Mouse (Mus musculus) myocyte (in vitro differentiated cells): ENCODE results near the gene Myo10. TPM values are rescaled to one million over a fixed set of nuclear protein-coding genes. Genes with fewer than 3 reads are reported as not detected.
A peak's percentile ranks its signal among the peaks of the same experiment; 100 is the strongest.
"Not testable (repeated sequence)": the region's sequence is repeated elsewhere in the genome, so short reads cannot be mapped to it uniquely, and the experiment has no call there.

Experiments
- H3K27me3 ChIP-seq: one replicate; pipeline ENCODE4 v1.6.1; 2011; ENCODE audit not compliant: control insufficient read depth, insufficient read depth, insufficient read length
- H3K36me3 ChIP-seq: one replicate; pipeline ENCODE4 v1.6.1; 2011; ENCODE audit not compliant: control insufficient read depth, insufficient read depth
- H3K4me2 ChIP-seq: one replicate; pipeline ENCODE4 v1.6.1; 2011; ENCODE audit warnings: low read depth, control low read depth
- H3K4me3 ChIP-seq: one replicate; pipeline ENCODE4 v1.5.1; 2011; ENCODE audit warnings: mild to moderate bottlenecking, control low read depth, moderate library complexity
- H3K79me2 ChIP-seq: one replicate; pipeline ENCODE4 v1.6.1; 2011; ENCODE audit not compliant: control insufficient read depth, insufficient read depth
- H3ac ChIP-seq: one replicate; pipeline ENCODE4 v1.6.1; 2011; ENCODE audit not compliant: control insufficient read depth, insufficient read length
- CEBPB ChIP-seq: IDR thresholded peaks from 2 replicates; pipeline ENCODE4 v1.6.1; 2011; ENCODE audit warnings: mild to moderate bottlenecking, moderate library complexity; ENCODE audit not compliant: poor library complexity, insufficient read depth, severe bottlenecking
- E2F4 ChIP-seq: IDR thresholded peaks from one replicate; pipeline ENCODE4 v1.6.1; 2011; ENCODE audit warnings: mild to moderate bottlenecking, control low read depth, moderate library complexity; ENCODE audit not compliant: insufficient read depth
- MAX ChIP-seq: IDR thresholded peaks from one replicate; pipeline ENCODE4 v1.6.1; 2011; ENCODE audit warnings: low read depth, mild to moderate bottlenecking, control low read depth
- MYOD1 ChIP-seq, 3 experiments: IDR thresholded peaks; one replicate each; pipeline ENCODE4 v1.6.1; 2011; ENCODE audit warnings: control low read depth in 2 of 3, low read depth in 2 of 3, mild to moderate bottlenecking in 2 of 3, moderate library complexity in 1 of 3; ENCODE audit not compliant: insufficient read length in 2 of 3, control insufficient read depth in 1 of 3
- MYOG ChIP-seq, 3 experiments: IDR thresholded peaks; one replicate each; pipeline ENCODE4 v1.6.1; 2011; ENCODE audit warnings: control low read depth in 2 of 3, low read depth in 2 of 3, mild to moderate bottlenecking in 2 of 3; ENCODE audit not compliant: insufficient read length in 2 of 3, control insufficient read depth in 1 of 3, insufficient read depth in 1 of 3
- POLR2A ChIP-seq: IDR thresholded peaks from one replicate; pipeline ENCODE4 v1.6.1; 2011; ENCODE audit warnings: low read depth, mild to moderate bottlenecking, control low read depth, moderate library complexity; ENCODE audit not compliant: insufficient read length
- POLR2AphosphoS2 ChIP-seq: IDR thresholded peaks from one replicate; pipeline ENCODE4 v1.6.1; 2011; ENCODE audit warnings: low read depth, control low read depth; ENCODE audit not compliant: insufficient read length
- REST ChIP-seq: IDR thresholded peaks from one replicate; pipeline ENCODE4 v1.6.1; 2011; ENCODE audit warnings: mild to moderate bottlenecking, control low read depth, moderate library complexity; ENCODE audit not compliant: insufficient read depth, insufficient read length
- SRF ChIP-seq: IDR thresholded peaks from one replicate; pipeline ENCODE4 v1.6.1; 2011; ENCODE audit warnings: low read depth; ENCODE audit not compliant: control insufficient read depth, insufficient read length
- TCF12 ChIP-seq: IDR thresholded peaks from one replicate; pipeline ENCODE4 v1.6.1; 2011; ENCODE audit warnings: mild to moderate bottlenecking, control low read depth; ENCODE audit not compliant: poor library complexity, insufficient read depth, severe bottlenecking
- TCF3 ChIP-seq: IDR thresholded peaks from one replicate; pipeline ENCODE4 v1.6.1; 2011; ENCODE audit warnings: low read depth, control low read depth; ENCODE audit not compliant: insufficient read length
- USF1 ChIP-seq: IDR thresholded peaks from one replicate; pipeline ENCODE4 v1.6.1; 2011; ENCODE audit warnings: low read depth, mild to moderate bottlenecking, control low read depth, moderate library complexity
- polyA plus RNA-seq: library from polyadenylated mRNA; unstranded; fragments of >200 nt; fragmentation: generic; extraction: Trizol; gene quantifications from one replicate; pipeline ENCODE4 v1.2.1, GENCODE M21; 2012; ENCODE audit warnings: missing spikeins

Gene Myo10
- polyA plus RNA-seq, 1 experiment, result 71.4 TPM

DNA sequence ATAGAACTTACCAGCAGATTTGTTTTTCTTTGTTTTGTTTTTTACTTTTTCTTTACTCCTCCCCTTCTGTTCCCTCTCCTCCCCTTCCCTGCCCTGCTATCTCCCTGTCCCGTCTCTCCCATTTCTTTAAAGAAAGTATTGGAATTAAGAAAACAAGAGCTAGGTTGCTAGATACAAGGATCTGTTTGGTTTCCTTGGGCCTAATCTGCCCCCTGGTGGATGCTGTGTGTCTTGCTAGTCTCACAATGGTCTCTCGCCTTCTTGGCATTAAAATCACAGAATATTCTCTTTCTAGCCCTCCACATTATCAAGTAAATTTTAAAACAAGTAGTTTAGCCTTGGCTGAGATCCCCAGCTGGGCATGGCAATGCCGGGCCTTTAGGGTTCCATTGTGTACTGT lies 94.7 kb downstream of the Myo10 start:
- no peak overlapping the region for H3ac ChIP-seq
- TF ChIP-seq MAX, result no peak
- no peak for TF ChIP-seq POLR2AphosphoS2
- no peak for TF ChIP-seq E2F4
- TF ChIP-seq SRF, result no peak
- no peak for TF ChIP-seq USF1
- H3K27me3 ChIP-seq, result no peaks in the 10 kb centered on the region
- no peak overlapping the region for H3K4me2 ChIP-seq
- H3K79me2 ChIP-seq, result peaks cover 48% of the 10 kb centered on the region
- H3K36me3 ChIP-seq, result peaks cover 34% of the 10 kb centered on the region
- no peak overlapping the region for H3K4me3 ChIP-seq

DNA sequence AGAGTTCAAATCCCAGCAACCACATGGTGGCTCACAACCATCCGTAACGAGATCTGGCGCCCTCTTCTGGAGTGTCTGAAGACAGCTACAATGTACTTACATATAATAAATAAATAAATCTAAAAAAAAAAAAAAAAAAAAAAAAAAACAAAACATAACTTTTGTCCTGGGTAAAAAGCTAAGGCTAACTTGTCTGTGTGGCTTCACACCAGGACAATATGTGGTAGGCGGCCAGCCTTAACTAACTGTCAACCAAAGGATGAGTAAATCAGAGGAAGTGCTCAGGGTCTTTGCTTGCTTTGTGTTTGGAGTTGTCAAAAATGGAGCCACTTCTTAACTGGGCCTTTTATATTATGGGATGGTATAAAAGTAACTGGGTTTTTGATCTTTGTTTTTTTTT lies 95.8 kb downstream of the Myo10 start:
- not testable (repeated sequence) for H3K4me2 ChIP-seq, H3ac ChIP-seq, H3K4me3 ChIP-seq, H3K27me3 ChIP-seq
- H3K36me3 ChIP-seq, result peaks cover 45% of the 10 kb centered on the region
- peaks cover 37% of the 10 kb centered on the region for H3K79me2 ChIP-seq

DNA sequence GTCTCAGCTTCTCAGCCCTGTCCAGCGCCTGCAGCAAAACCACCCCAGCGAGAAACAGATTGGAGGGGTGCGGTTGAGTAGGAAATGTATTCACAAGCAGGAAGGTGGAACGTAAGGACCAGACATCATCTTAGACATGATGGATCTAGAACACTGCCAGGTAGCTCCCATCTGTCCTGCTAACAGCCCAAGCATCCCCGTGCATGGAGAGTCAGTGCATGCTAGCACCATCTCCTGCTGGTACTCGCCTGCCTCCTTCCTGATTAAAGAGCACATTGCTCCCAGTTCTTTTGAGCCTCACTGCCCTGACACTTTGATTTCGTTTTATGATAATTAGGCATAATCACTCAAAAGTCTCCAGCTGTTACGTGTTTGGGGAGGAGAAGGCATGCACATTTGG lies 96.9 kb downstream of the Myo10 start:
- Histone ChIP-seq H3K79me2 (peaks cover 30% of the 10 kb centered on the region), H3K4me2 (no peak overlapping the region), H3K4me3 (no peak overlapping the region), H3K27me3 (no peaks in the 10 kb centered on the region), H3K36me3 (peaks cover 57% of the 10 kb centered on the region), H3ac (no peak overlapping the region)
- TF ChIP-seq POLR2AphosphoS2 (peak; percentile 39), SRF (no peak)

DNA sequence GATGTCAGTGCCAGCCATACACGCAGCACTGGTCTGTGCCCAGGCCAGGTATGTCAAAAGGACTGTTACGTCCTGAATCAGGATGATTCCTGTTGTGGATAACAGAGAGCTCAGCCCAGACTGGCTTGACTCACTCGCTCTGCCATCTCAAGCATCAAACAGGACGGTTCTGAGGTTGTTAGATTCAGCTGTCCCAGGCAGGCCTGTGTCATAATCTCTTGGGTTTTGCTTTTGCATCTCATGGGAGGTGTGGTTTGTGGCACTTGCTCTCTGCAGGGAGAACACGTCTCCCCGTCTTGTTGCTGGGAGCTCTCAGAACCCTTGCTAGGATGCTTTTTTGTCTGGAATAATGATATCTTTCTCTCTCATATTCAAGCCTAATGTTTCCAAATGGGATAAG lies 97.9 kb downstream of the Myo10 start:
- Histone ChIP-seq H3K79me2 (peaks cover 30% of the 10 kb centered on the region), H3K4me2 (no peak overlapping the region), H3K4me3 (no peak overlapping the region), H3ac (no peak overlapping the region), H3K27me3 (no peaks in the 10 kb centered on the region), H3K36me3 (peaks cover 59% of the 10 kb centered on the region)
- TF ChIP-seq MYOD1 (IDR thresholded peaks at IDR 0.05; ENCODE audit: control insufficient read depth in 1 of 3, insufficient read length in 2 of 3, low read depth in 2 of 3), result no peak
- TF ChIP-seq MYOG (IDR thresholded peaks at IDR 0.05; ENCODE audit: control insufficient read depth in 1 of 3, insufficient read depth in 1 of 3, insufficient read length in 2 of 3, low read depth in 2 of 3), result peak in 1 of 3 experiments; percentile 27

DNA sequence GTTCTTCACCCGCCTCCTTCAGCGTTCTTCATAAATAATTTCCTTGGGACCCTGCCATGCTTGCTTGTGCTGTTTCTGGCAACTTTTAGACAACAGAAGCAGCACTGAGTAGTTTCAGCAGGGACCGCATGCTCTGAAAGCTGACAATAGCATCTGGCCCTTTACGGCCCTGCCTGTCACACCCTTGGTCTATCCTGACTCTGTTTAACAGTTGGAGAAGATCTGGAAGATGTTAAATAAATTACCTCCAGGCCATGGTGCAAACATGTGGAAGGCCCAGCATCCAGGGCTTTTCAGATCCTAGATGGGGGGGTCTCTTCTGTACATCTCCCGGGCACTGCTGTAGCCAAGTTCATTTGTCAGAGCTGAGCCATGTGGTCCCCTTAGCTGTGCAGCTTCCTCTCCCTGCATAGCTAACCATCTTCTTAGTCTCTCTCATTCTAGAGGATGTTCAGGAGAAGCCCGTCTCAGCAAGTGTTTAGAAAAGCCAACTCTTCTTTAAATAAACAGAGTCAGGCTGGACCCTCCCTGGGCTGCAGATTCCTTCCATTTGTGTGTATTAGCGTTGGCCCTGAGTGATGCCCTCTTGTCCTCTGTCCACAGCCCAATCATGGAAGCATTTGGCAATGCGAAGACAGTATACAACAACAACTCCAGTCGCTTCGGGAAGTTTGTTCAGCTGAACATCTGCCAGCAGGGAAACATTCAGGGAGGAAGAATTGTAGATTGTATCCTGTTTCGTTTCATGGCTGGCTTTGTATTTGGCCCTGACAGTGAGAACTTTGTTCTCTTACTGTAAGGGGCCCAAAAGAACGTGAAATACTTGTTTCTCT lies 101.2 kb downstream of the Myo10 start:
- Histone ChIP-seq H3K36me3 (peaks cover 75% of the 10 kb centered on the region), H3K79me2 (peaks cover 13% of the 10 kb centered on the region), H3K4me2 (no peak overlapping the region), H3K4me3 (no peak overlapping the region), H3K27me3 (no peaks in the 10 kb centered on the region), H3ac (no peak overlapping the region)
- TF ChIP-seq E2F4, result no peak
- no peak for TF ChIP-seq MYOG (IDR thresholded peaks at IDR 0.05; ENCODE audit: control insufficient read depth in 1 of 3, insufficient read depth in 1 of 3, insufficient read length in 2 of 3, low read depth in 2 of 3)
- TF ChIP-seq REST, result no peak
- TF ChIP-seq POLR2A, result no peak
- TF ChIP-seq TCF3, result no peak
- TF ChIP-seq TCF12, result no peak
- TF ChIP-seq MYOD1 (IDR thresholded peaks at IDR 0.05; ENCODE audit: control insufficient read depth in 1 of 3, insufficient read length in 2 of 3, low read depth in 2 of 3), result no peak
- TF ChIP-seq CEBPB, result no peak

DNA sequence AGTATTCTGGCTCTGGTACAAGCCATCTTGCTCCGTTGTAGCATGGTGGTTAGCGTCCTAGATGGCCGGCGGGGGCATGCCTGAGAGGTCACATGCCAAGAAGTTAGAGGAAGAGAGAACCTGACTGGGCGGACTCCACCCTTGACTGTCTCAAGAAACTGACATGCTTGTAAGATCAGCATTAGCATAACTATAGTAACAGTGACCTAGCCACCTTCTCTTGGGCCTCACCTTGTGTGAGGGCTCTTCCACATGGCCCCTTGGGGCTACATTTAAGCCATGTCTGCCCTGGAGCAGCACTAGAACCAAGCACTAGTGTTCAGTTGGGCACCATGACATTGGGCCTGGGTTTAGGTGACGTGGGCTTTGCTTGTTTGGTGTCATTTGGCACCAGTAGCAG lies 102.2 kb downstream of the Myo10 start:
- H3ac ChIP-seq, result no peak overlapping the region
- peaks cover 85% of the 10 kb centered on the region for H3K36me3 ChIP-seq
- no peaks in the 10 kb centered on the region for H3K27me3 ChIP-seq
- no peak for TF ChIP-seq MAX
- no peak for TF ChIP-seq POLR2A
- no peak for TF ChIP-seq SRF
- no peak for TF ChIP-seq MYOG (IDR thresholded peaks at IDR 0.05; ENCODE audit: control insufficient read depth in 1 of 3, insufficient read depth in 1 of 3, insufficient read length in 2 of 3, low read depth in 2 of 3)
- no peak for TF ChIP-seq E2F4
- no peak for TF ChIP-seq REST
- TF ChIP-seq POLR2AphosphoS2, result no peak
- no peak for TF ChIP-seq USF1
- no peak for TF ChIP-seq CEBPB
- TF ChIP-seq TCF12, result no peak
- TF ChIP-seq MYOD1 (IDR thresholded peaks at IDR 0.05; ENCODE audit: control insufficient read depth in 1 of 3, insufficient read length in 2 of 3, low read depth in 2 of 3), result no peak
- TF ChIP-seq TCF3, result no peak
- H3K4me2 ChIP-seq, result no peak overlapping the region
- no peak overlapping the region for H3K4me3 ChIP-seq
- peaks cover 11% of the 10 kb centered on the region for H3K79me2 ChIP-seq
